Mouse (Mus musculus) layer of hippocampus, adult 18-20 months (tissue): ENCODE measurements at regions not wholly inside any gene's neighbourhood (a gene's known extent, or its start where the extent isn't known, plus 50 kb on each side); places are given as distances from the start of the nearest gene placed in this dataset.
A peak's percentile ranks its signal among the peaks of the same experiment; 100 is the strongest.

Experiments used
- DNase-seq, 2 experiments: peaks; one replicate each; pipeline ENCODE4 v3.0.0; 2022; ENCODE audit warnings: low spot score in 2 of 2

DNA sequence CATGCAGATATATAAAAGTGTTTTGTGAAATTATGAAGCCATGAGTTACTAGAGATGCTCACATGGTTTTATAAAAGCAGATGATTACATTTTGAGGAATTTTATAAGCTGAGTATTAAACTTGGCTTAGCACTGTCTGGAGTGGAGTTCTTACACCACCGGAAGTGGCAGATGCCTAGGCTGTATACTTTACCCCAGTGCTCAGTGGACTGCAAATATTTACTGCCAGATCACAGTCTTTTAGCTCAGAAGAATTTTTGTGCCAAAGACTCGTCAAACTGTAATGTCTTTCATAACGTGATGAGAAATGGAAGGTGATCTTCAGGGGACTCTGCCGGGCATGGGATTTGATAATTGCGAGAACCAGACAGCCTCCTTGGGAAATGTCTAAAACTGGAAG lies 136.1 kb upstream of the 9330182O14Rik start:
- DNase-seq = no peak

- DNase-seq = no peak
These were observed 134.1 kb upstream of the 9330182O14Rik start for GRCm38 (mm10) chr15:40000022-40000421.

DNA sequence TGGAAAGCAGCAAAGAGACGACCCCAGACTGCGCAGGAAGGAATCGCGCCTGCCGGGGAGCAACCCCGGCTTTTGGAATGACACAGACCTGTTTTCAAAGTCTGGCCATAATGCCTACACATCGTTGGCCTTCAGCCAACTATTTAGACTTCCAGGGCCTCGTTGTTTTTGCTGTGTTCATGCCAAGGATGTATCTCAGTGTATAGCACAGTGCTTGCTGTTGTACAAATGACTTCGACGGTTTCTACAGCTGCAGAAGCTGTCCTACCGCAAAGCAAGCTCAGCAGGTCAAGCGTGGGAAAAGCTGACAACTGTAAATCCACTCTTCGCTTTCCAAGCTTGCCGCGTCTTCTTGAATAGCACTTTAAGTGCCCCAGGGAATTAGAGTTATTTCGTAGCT lies 129.1 kb upstream of the 9330182O14Rik start:
- no peak for DNase-seq

GRCm38 (mm10) chr15:40007844-40008243 lies 126.3 kb upstream of the 9330182O14Rik start:
- DNase-seq = no peak

DNA sequence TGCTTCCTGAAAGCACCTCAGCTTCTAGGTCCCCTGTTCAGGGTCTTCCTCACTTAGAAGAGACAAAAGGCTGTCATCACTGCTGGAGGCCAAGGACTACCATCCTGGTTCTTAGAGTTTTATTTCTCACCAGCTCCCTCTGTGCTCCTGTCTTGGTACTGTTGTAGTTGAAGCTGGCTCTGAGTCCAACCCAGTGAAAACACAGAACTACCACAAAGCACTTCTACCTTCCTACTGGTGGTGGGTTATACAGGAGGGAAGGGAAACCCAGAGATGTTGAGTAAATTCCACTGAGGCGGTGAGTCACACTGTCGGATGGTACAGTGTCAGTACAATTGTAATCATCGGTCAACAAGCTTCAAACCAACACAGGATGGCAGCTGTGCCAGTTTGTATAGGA lies 120.3 kb upstream of the 9330182O14Rik start:
- DNase-seq = no peak

DNA sequence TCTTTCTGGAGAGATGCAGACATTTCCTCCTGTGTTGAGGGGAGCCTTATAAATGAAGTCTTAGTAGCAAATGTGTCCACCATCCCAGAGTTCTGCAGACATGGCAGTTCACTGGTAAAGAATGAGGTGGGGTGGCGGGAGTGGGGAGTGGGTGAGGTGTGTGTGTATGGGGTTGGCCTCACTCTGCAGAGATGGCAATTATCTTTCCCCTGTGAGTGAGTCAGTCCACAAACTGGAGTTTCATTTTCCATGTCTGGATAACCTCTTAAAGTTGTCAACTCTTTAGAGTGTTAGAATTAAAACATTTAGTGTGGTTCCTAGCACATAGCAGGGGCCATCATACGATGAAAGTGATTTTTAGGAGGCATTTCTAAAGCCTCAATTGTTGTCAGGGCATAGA lies 117.1 kb upstream of the 9330182O14Rik start:
- DNase-seq = no peak

DNA sequence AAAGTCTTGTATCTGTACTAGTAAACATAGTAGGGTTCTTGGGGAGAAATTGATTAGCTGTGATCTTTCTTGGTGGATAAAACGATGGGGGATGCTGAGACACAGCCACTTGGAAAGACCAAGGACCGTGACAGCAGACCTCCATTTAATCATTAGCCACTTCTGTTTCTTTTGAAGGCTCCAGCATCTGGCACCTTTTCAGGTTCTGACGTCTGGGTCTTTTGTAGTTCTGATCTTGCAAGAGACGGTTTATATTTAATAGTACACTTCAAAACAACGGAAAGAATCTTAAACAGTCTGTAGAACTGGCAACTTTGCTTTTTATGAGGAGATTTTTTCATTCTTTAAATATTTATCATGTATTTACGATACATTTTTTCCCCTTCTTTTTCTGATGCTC lies 116.6 kb upstream of the 9330182O14Rik start:
- no peak for DNase-seq

- DNase-seq = no peak
These were observed 115.9 kb upstream of the 9330182O14Rik start for GRCm38 (mm10) chr15:40018047-40018791.

GRCm38 (mm10) chr15:40018792-40019151 lies 115.4 kb upstream of the 9330182O14Rik start:
- DNase-seq = no peak

GRCm38 (mm10) chr15:40019226-40019625 lies 114.9 kb upstream of the 9330182O14Rik start:
- no peak for DNase-seq

- DNase-seq = no peak
These were observed 114.1 kb upstream of the 9330182O14Rik start for GRCm38 (mm10) chr15:40020097-40020496.

GRCm38 (mm10) chr15:40020646-40021045 lies 113.5 kb upstream of the 9330182O14Rik start:
- no peak for DNase-seq

DNA sequence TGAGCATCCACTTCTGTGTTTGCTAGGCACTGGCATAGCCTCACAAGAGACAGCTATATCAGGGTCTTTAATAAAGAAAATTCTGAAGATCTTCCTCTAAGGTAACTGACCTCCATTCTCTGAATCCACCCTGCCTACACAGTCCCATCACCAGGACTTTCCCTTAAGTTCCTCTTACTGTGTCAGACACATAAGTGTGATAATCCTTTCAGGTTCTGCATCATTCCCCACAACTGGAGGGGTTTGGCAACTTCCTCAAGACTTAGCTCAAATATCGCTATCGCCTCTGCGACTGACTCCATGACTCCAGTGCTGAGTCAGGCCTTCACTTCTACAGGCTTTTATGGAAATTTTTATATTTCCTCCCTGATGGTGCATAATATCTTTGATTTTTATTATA lies 111.0 kb upstream of the 9330182O14Rik start:
- DNase-seq = no peak

- DNase-seq = no peak
These were observed 102.1 kb upstream of the 9330182O14Rik start for GRCm38 (mm10) chr15:40032088-40032487.

- no peak for DNase-seq
These were observed 98.0 kb upstream of the 9330182O14Rik start for GRCm38 (mm10) chr15:40036181-40036580.

GRCm38 (mm10) chr15:40037266-40037665 lies 96.9 kb upstream of the 9330182O14Rik start:
- no peak for DNase-seq

GRCm38 (mm10) chr15:40046219-40046618 lies 87.9 kb upstream of the 9330182O14Rik start:
- DNase-seq = no peak

DNA sequence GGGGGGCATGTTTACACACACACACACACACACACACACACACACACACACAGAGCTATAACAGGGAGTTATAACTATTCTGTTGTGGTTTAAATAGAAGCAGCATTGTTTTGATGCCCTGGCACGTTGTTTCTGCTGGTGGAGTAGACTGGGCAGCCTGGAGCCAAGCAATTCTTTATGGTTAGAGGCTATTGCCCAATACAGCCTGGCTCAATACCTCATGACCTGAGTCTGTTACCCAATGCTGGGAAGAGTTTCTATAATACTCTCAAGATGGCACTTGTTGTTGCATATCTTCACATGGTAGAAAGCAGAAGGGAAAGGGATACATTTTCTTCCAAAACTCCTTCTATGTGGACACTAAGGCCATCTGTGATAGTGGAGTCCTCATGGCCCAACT lies 87.1 kb upstream of the 9330182O14Rik start:
- no peak for DNase-seq

DNA sequence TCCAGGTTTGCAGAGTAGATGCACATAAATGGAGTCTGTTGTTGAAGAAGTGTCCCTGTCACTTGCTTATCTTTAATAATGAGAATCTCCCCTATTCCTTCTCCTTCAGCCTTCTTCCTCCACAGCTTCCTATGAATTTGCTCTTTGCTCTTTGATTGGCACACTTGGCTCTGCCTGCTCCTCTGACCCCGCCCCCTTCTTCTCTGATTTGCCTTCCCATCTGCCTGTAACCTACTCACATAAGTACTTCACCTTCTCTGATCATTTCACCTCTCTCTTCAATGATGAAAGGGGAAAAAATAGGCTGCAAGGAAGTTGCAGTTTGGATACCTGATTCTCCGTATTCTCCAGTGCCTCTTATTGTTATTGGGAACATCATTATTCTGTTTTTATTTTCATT lies 66.1 kb upstream of the 9330182O14Rik start:
- DNase-seq = no peak

GRCm38 (mm10) chr15:40075334-40075893 lies 58.8 kb upstream of the 9330182O14Rik start:
- peak in 1 of 2 experiments; percentile 24 for DNase-seq

DNA sequence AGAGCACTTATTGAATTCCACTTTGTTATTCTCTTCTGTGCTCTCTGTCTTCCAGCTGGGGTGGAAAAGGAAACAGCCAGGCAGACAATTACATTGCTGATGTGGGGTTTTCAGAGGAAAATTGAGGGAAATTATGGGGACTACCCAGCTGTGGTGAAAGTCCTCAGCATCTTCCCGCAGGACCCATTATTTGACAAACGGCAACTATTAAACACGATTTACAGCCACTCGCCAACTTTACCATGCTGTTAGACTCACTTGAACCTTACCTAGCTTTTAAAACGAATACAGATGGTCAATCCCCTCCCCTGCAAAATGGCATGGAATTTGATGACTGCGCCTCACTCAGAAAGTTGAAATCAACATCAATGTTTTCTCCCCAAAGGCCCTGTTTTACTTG lies 54.3 kb upstream of the 9330182O14Rik start:
- no peak for DNase-seq
